Mouse (Mus musculus): ENCODE measurements around the gene Syn3.

The Syn3 gene

DNA sequence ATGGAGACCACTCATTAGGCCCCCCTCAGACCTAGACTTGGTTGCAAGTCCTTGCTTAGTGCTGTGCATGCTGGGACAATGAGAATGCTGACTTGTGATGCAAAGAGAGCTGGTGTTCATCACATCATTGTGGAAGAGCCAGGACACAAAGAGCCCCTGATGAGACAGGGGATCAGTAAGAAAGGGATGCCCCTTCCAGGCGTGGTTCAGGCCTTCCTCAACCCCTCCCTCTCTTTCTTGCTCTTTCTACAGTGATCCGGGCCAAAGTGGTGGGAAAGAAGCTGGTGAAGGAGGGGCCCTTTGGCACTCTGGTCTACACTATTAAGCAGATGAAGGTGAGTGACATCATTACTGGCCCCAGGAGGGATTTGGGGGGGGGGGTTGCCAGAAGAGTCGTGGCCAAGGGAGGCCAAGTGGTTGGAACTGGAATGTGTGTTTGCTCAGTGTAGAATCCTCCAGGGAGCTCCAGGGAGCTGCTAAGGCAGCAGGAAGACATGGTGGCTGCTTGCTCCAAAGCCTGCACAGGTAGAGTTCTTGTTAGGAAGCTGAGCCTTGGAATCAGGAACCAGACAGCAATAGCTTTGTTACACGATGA lies 160.5 kb downstream of the Syn3 start:
- CTCF ChIA-PET, result interaction anchor here in 3 of 4 experiments (0.5 to 1.4 kb wide), 7 partner anchors 37 to 409 kb away, joined by 3 to 5 read pairs (median 3); partner anchors contain the start of gene Timp3 (in 1 of the 3)

DNA sequence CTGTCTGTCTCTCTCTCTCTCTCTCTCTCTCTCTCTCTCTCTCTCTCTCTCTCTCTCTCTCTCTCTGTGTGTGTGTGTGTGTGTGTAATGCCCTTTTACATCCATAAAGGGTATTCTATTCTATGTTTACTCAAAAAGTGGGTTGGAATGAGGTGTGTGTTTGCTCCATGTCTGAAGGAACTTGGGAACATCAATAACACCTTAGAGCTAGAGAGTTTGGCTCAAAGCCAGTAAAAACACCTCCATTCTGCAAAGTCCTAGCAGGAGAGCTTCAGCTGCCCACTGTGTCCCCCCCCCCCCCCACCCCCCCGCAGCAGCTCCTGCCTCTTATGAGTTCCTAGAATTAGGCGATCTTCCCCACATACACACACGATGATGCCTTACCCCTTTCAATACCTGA lies 161.5 kb downstream of the Syn3 start:
- ChIA-PET CTCF (interaction anchor here in 2 of 4 experiments (0.6 to 1.4 kb wide), 2 partner anchors 147 to 195 kb away, joined by 3 to 4 read pairs; no protein-coding TSS in a partner anchor), POLR2A (interaction anchor here in 2 of 4 experiments (0.8 to 1.8 kb wide), 3 partner anchors 12 to 37 kb away, joined by 3 to 8 read pairs (median 6); partner anchors contain the start of gene Timp3 (in 1 of the 2))

More for the DNA sequence above, 160.5 kb downstream of the Syn3 start:
- POLR2A ChIA-PET, result interaction anchor here in 2 of 4 experiments (0.6 to 2.5 kb wide), 10 partner anchors 9 to 317 kb away, joined by 3 to 8 read pairs (median 4); partner anchors contain the start of gene Timp3 (in 1 of the 2)

- POLR2A ChIA-PET, result no interaction called here
- CTCF ChIA-PET, result no interaction called here
Measured at GRCm38 (mm10) chr10:86336506-86336905, 162.2 kb downstream of the Syn3 start.

- POLR2A ChIA-PET, result interaction anchor here in 1 of 4 experiments (1.0 kb wide), 1 partner anchor 11 kb away, joined by 3 read pairs; no protein-coding TSS in a partner anchor
- CTCF ChIA-PET, result no interaction called here
Measured at GRCm38 (mm10) chr10:86334581-86334980, 164.1 kb downstream of the Syn3 start.

- ChIA-PET POLR2A (interaction anchor here in 1 of 4 experiments (0.6 kb wide), 1 partner anchor 32 kb away, joined by 3 read pairs; no protein-coding TSS in a partner anchor), CTCF (interaction anchor here in 1 of 4 experiments (0.6 kb wide), 1 partner anchor 57 kb away, joined by 3 read pairs; no protein-coding TSS in a partner anchor)
Measured at GRCm38 (mm10) chr10:86332942-86333341, 165.8 kb downstream of the Syn3 start.

GRCm38 (mm10) chr10:86331681-86332281 lies 166.9 kb downstream of the Syn3 start:
- ChIA-PET POLR2A (no interaction called here), CTCF (interaction anchor here in 1 of 4 experiments (0.7 kb wide), 1 partner anchor 230 kb away, joined by 3 read pairs; no protein-coding TSS in a partner anchor)

DNA sequence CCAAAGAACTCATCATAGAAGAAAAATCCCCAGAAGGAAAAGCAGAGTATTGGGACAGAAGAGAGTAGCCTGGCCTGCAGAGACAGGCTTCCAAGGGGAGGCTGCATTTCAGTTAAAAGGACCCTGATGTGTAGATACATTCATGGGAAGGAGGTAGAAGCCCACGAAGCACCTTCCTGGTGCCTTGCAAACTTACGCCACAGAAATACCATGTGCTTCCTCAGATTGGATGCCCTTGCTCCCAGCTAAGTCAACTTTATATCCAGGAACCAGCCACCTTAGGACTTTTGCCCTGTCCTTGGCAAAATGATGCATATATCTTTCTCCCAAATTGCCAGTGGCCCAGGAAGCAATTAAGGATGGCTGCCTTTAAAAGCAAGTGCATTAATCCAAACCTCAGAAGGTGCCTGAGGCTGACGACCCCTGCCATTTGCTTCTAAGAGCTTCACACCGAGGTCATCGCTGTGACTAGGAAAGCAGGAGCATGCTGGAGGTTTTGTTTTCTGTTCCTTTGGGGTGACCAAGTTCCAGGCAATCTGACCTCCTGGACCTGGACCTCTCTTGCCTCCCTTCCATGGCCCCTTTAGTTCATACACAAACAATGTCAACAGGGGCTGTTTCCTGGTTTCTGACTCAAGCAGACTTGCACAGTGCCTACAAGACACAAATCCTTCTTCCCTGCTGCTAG lies 167.6 kb downstream of the Syn3 start:
- ChIA-PET CTCF (no interaction called here), POLR2A (interaction anchor here in 1 of 4 experiments (0.9 kb wide), 1 partner anchor 11 kb away, joined by 4 read pairs; no protein-coding TSS in a partner anchor)

DNA sequence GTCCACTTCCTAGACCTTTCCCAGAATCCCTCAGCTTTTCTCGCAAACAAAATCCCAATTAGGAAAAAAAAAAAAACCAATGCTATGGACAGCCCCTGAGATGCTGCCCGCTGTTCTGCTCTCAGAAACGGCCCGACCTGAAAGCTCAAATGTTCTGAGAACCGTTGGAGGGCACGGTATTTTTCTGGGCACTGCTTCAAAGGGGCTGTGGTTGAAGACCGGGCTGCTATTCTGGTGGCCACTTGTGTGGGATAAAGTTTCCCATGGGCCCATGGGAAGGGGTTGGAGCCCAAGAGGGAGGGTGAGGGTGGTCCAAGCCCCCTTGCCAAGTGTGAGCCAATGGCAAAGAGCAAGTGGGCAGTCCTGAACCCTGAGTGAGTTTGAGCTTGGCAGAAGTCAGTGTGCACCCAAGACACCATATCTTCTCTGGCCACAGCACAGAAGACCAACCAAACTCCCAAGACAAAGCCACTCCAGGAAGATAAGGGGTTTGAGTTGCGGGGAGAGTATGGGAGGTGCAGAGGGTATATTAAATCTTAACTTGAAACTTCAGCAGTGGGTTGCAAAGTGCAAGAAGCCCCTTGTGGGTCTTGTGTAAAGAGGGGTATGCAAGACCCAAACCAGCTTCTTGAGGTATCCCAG lies 169.3 kb downstream of the Syn3 start:
- CTCF ChIA-PET, result interaction anchor here (0.6 to 1.3 kb wide), 6 partner anchors 10 to 372 kb away, joined by 3 to 5 read pairs (median 3); partner anchors contain the start of gene Rtcb (in 1 of the 4)
- POLR2A ChIA-PET, result interaction anchor here in 2 of 4 experiments (1.0 to 2.3 kb wide), 2 partner anchors 9 to 10 kb away, joined by 4 to 8 read pairs; no protein-coding TSS in a partner anchor

- CTCF ChIA-PET, result interaction anchor here (0.5 to 1.3 kb wide), 9 partner anchors 9 to 457 kb away, joined by 3 to 7 read pairs (median 3); partner anchors contain the start of gene Rtcb (in 1 of the 4)
- POLR2A ChIA-PET, result interaction anchor here in 2 of 4 experiments (0.8 to 2.3 kb wide), 4 partner anchors 10 to 130 kb away, joined by 3 to 8 read pairs (median 4); no protein-coding TSS in a partner anchor
Measured at GRCm38 (mm10) chr10:86328691-86329090, 170.0 kb downstream of the Syn3 start.

DNA sequence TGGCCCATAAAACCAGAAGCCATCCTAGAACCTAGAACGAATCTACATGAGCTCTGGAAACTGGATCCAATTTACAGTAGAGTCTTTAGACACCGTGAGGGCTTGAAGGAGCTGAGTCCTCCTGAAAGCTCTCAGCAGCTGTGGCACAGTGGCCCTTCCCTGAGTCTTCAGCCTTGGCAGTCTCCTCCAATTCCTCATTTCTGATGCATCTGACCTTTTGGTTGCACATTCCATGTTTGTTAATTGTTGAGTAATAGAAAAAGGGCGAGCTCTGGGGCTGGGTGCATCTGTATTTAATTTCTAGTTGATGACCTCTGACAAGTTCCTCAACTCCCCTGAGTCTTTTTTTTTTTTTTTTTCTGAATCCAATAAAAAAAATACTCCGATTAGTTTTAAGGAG lies 170.6 kb downstream of the Syn3 start:
- CTCF ChIA-PET, result interaction anchor here (0.5 to 1.3 kb wide), 8 partner anchors 8 to 457 kb away, joined by 3 to 7 read pairs (median 4); no protein-coding TSS in a partner anchor

GRCm38 (mm10) chr10:86325272-86325671 lies 173.4 kb downstream of the Syn3 start:
- CTCF ChIA-PET, result interaction anchor here in 2 of 4 experiments (0.6 to 1.2 kb wide), 2 partner anchors 22 to 406 kb away, joined by 3 to 11 read pairs; no protein-coding TSS in a partner anchor
- POLR2A ChIA-PET, result interaction anchor here in 2 of 4 experiments (0.7 to 1.4 kb wide), 4 partner anchors 9 to 45 kb away, joined by 3 to 5 read pairs (median 3); no protein-coding TSS in a partner anchor

More for the DNA sequence above, 170.6 kb downstream of the Syn3 start:
- POLR2A ChIA-PET, result interaction anchor here in 3 of 4 experiments (0.7 to 2.3 kb wide), 4 partner anchors 11 to 235 kb away, joined by 3 to 8 read pairs (median 4); no protein-coding TSS in a partner anchor

GRCm38 (mm10) chr10:86323275-86323994 lies 175.3 kb downstream of the Syn3 start:
- CTCF ChIA-PET, result no interaction called here
- POLR2A ChIA-PET, result interaction anchor here in 1 of 4 experiments (1.2 kb wide), 1 partner anchor 11 kb away, joined by 3 read pairs; no protein-coding TSS in a partner anchor

GRCm38 (mm10) chr10:86322006-86322405 lies 176.7 kb downstream of the Syn3 start:
- CTCF ChIA-PET, result interaction anchor here in 1 of 4 experiments (1.7 kb wide), 1 partner anchor 140 kb away, joined by 4 read pairs; no protein-coding TSS in a partner anchor
- POLR2A ChIA-PET, result interaction anchor here (0.7 to 1.2 kb wide), 4 partner anchors 16 to 352 kb away, joined by 3 to 6 read pairs (median 4); no protein-coding TSS in a partner anchor

- ChIA-PET CTCF (interaction anchor here (0.6 to 1.7 kb wide), 5 partner anchors 18 to 180 kb away, joined by 3 to 5 read pairs (median 4); no protein-coding TSS in a partner anchor), POLR2A (interaction anchor here in 3 of 4 experiments (0.6 to 1.2 kb wide), 4 partner anchors 17 to 119 kb away, joined by 3 to 6 read pairs (median 4); no protein-coding TSS in a partner anchor)
Measured at GRCm38 (mm10) chr10:86321194-86321593, 177.5 kb downstream of the Syn3 start.

DNA sequence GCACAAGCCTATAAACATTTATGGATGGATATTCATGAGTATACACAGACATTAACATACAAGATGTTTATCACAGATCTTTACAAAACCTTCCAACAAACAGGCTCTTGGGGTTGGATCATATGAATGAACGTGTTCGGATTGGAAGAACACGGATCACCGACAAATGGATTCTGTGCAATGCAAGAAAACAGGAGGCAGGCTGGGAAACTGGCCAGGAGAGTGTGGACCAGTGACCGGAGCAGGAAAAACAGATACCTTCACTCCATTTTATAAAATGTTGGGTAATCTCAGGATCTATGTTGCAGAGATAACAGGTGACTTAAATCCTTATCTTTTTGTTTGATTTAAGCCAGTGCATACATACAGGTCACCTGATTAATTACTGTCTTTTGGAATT lies 178.5 kb downstream of the Syn3 start:
- ChIA-PET POLR2A (no interaction called here), CTCF (interaction anchor here in 2 of 4 experiments (1.1 to 1.5 kb wide), 4 partner anchors 8 to 144 kb away, joined by 3 to 4 read pairs (median 3); no protein-coding TSS in a partner anchor)

GRCm38 (mm10) chr10:86319526-86319925 lies 179.2 kb downstream of the Syn3 start:
- CTCF ChIA-PET, result interaction anchor here in 2 of 4 experiments (1.1 to 1.4 kb wide), 4 partner anchors 9 to 351 kb away, joined by 3 to 7 read pairs (median 4); no protein-coding TSS in a partner anchor
- POLR2A ChIA-PET, result interaction anchor here in 2 of 4 experiments (0.6 to 1.2 kb wide), 2 partner anchors 9 to 11 kb away, joined by 4 read pairs; no protein-coding TSS in a partner anchor
